Mouse (Mus musculus): ENCODE results near the gene Efcab5. TPM values are rescaled to one million over a fixed set of nuclear protein-coding genes. Genes with fewer than 3 reads are reported as not detected.

Gene Efcab5
- polyA plus RNA-seq, 1 experiment from 2014 or later: 0.08 TPM

DNA sequence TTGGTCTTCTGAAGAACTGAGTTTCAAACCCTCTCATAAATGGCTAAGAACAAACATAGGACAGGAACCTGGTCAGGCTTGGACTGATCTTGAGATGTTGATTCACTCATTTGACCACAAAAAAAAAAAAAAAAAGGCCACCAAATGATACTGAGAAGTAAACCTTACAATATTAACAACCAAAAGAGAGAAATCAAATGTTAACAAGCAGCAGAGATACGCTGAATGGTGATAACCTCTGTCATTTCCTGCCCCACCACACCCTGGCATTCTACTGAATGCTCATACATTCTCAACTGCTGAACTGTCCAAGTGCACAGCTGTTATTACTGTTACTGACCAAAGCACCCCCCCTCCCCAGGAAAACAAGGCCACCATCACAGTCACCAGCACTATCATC is 11.9 kb upstream of the Efcab5 start:
- WGBS (ENCODE audit: insufficient replicate concordance): 17% methylated on average over 1 of the region's 1 CpGs
- Histone ChIP-seq H3K27ac (ENCODE audit: low read length) (no peak overlapping the region), H3K9ac (ENCODE audit: low read depth, low read length) (no peak overlapping the region), H3K36me3 (ENCODE audit: control insufficient read depth, insufficient read depth) (no peaks in the 10 kb centered on the region), H3K4me2 (ENCODE audit: low read depth, low read length) (no peak overlapping the region), H3K4me3 (ENCODE audit: low read depth, low read length) (no peak overlapping the region), H3K27me3 (ENCODE audit: control insufficient read depth, insufficient read depth, low read depth, low read length) (no peaks in the 10 kb centered on the region), H3K9me3 (replicated peaks; ENCODE audit: control insufficient read depth, low read length) (no peaks in the 10 kb centered on the region), H3K4me1 (ENCODE audit: control insufficient read depth, low read depth, low read length) (peaks cover 3% of the 10 kb centered on the region)
- ATAC-seq (ENCODE audit: low read depth): no peak

DNA sequence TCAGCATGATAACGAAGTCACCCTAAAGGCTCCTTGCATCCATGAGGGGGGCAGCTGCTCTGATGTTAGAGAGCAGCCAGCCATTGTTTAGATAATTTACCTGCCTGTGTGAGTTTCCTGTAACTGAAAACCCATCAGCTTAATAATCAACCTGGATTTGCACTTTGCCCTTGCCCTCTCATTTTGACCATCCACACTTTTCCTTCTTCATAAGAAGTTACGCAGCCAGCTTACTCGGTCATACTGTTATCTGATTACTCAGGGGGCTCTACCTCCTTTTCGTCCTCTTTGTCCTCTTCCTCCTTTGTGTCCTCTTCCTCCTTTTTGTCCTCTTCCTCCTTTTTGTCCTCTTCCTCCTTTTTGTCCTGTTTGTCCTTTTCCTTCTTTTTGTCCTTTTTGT is 10.9 kb upstream of the Efcab5 start:
- no peak overlapping the region for H3K9ac ChIP-seq (ENCODE audit: low read depth, low read length)
- no peaks in the 10 kb centered on the region for H3K9me3 ChIP-seq (replicated peaks; ENCODE audit: control insufficient read depth, low read length)
- WGBS (ENCODE audit: insufficient replicate concordance): 25% methylated on average over 4 of the region's 4 CpGs
- peaks cover 3% of the 10 kb centered on the region for H3K4me1 ChIP-seq (ENCODE audit: control insufficient read depth, low read depth, low read length)
- no peak overlapping the region for H3K27ac ChIP-seq (ENCODE audit: low read length)
- ATAC-seq (ENCODE audit: low read depth): no peak
- H3K36me3 ChIP-seq (ENCODE audit: control insufficient read depth, insufficient read depth): no peaks in the 10 kb centered on the region
- H3K4me3 ChIP-seq (ENCODE audit: low read depth, low read length): no peak overlapping the region
- H3K4me2 ChIP-seq (ENCODE audit: low read depth, low read length): peak overlapping the region; percentile 32; the same call in 1 of the 2 replicates
- H3K27me3 ChIP-seq (ENCODE audit: control insufficient read depth, insufficient read depth, low read depth, low read length): no peaks in the 10 kb centered on the region

GRCm38 (mm10) chr11:77196181-77197143 is 7.7 kb upstream of the Efcab5 start:
- WGBS (ENCODE audit: insufficient replicate concordance): 21% methylated on average over 4 of the region's 4 CpGs
- Histone ChIP-seq H3K4me1 (ENCODE audit: control insufficient read depth, low read depth, low read length) (peaks cover 3% of the 10 kb centered on the region), H3K36me3 (ENCODE audit: control insufficient read depth, insufficient read depth) (no peaks in the 10 kb centered on the region), H3K27ac (ENCODE audit: low read length) (peak overlapping the region; percentile 56), H3K9me3 (replicated peaks; ENCODE audit: control insufficient read depth, low read length) (no peaks in the 10 kb centered on the region), H3K9ac (ENCODE audit: low read depth, low read length) (no peak overlapping the region), H3K4me2 (ENCODE audit: low read depth, low read length) (no peak overlapping the region), H3K27me3 (ENCODE audit: control insufficient read depth, insufficient read depth, low read depth, low read length) (no peaks in the 10 kb centered on the region), H3K4me3 (ENCODE audit: low read depth, low read length) (no peak overlapping the region)
- peak; percentile 32; the same call in 1 of the 2 replicates for ATAC-seq (ENCODE audit: low read depth)

GRCm38 (mm10) chr11:77195360-77196109 is 6.8 kb upstream of the Efcab5 start:
- Histone ChIP-seq H3K9ac (ENCODE audit: low read depth, low read length) (no peak overlapping the region), H3K4me3 (ENCODE audit: low read depth, low read length) (no peak overlapping the region)

GRCm38 (mm10) chr11:77194762-77195161 is 6.0 kb upstream of the Efcab5 start:
- no peak for ATAC-seq (ENCODE audit: low read depth)
- no peak overlapping the region; the same call in 1 of the 2 replicates for H3K27ac ChIP-seq (ENCODE audit: low read length)
- no peaks in the 10 kb centered on the region for H3K9me3 ChIP-seq (replicated peaks; ENCODE audit: control insufficient read depth, low read length)
- no peak overlapping the region for H3K4me3 ChIP-seq (ENCODE audit: low read depth, low read length)
- H3K36me3 ChIP-seq (ENCODE audit: control insufficient read depth, insufficient read depth): no peaks in the 10 kb centered on the region
- peaks cover 3% of the 10 kb centered on the region for H3K4me1 ChIP-seq (ENCODE audit: control insufficient read depth, low read depth, low read length)
- H3K27me3 ChIP-seq (ENCODE audit: control insufficient read depth, insufficient read depth, low read depth, low read length): no peaks in the 10 kb centered on the region
- H3K9ac ChIP-seq (ENCODE audit: low read depth, low read length): no peak overlapping the region
- H3K4me2 ChIP-seq (ENCODE audit: low read depth, low read length): no peak overlapping the region
- 42% methylated on average over 1 of the region's 1 CpGs for WGBS (ENCODE audit: insufficient replicate concordance)

More at GRCm38 (mm10) chr11:77195360-77196109, 6.8 kb upstream of the Efcab5 start:
- ATAC-seq (ENCODE audit: low read depth): peak; percentile 59
- Histone ChIP-seq H3K4me1 (ENCODE audit: control insufficient read depth, low read depth, low read length) (peaks cover 3% of the 10 kb centered on the region), H3K9me3 (replicated peaks; ENCODE audit: control insufficient read depth, low read length) (no peaks in the 10 kb centered on the region), H3K27me3 (ENCODE audit: control insufficient read depth, insufficient read depth, low read depth, low read length) (no peaks in the 10 kb centered on the region), H3K4me2 (ENCODE audit: low read depth, low read length) (no peak overlapping the region), H3K36me3 (ENCODE audit: control insufficient read depth, insufficient read depth) (no peaks in the 10 kb centered on the region), H3K27ac (ENCODE audit: low read length) (peak overlapping the region; percentile 56)
- WGBS (ENCODE audit: insufficient replicate concordance): 59% methylated on average over 11 of the region's 11 CpGs

DNA sequence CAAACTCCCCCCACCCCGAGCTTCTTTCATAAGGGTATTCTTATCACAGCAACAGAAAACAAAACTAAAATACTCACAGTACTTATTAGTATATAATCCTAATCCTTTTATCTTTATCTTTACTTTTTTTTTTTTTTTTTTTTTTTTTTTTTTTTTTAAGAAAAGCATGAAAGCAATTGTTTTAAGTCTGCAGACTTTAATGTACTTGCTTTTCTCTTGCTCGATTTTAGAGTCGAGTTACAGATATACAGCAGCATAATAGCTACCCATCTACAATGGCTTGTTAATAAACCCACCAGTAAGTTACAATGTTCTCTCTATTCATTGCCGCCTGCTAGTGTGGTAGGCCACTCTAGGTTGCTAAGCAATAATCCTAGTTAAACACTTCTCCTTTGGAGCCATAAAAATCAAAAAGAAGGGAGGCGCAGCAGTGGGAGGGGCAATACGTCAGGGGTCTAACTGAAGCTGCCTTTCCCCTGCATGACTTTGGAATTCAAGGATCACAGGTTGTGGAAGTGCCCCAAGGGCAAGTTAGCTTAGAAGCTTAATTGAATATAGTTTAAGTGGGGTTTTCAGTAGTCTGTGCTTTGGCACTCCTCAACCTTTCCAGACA is 5.3 kb upstream of the Efcab5 start:
- H3K36me3 ChIP-seq (ENCODE audit: control insufficient read depth, insufficient read depth): no peaks in the 10 kb centered on the region
- H3K4me2 ChIP-seq (ENCODE audit: low read depth, low read length): no peak overlapping the region
- H3K4me3 ChIP-seq (ENCODE audit: low read depth, low read length): no peak overlapping the region
- no peaks in the 10 kb centered on the region for H3K9me3 ChIP-seq (replicated peaks; ENCODE audit: control insufficient read depth, low read length)
- ATAC-seq (ENCODE audit: low read depth): no peak
- H3K4me1 ChIP-seq (ENCODE audit: control insufficient read depth, low read depth, low read length): peaks cover 3% of the 10 kb centered on the region
- no peak overlapping the region for H3K9ac ChIP-seq (ENCODE audit: low read depth, low read length)
- H3K27ac ChIP-seq (ENCODE audit: low read length): no peak overlapping the region
- no peaks in the 10 kb centered on the region for H3K27me3 ChIP-seq (ENCODE audit: control insufficient read depth, insufficient read depth, low read depth, low read length)
- 67% methylated on average over 6 of the region's 6 CpGs for WGBS (ENCODE audit: insufficient replicate concordance)

DNA sequence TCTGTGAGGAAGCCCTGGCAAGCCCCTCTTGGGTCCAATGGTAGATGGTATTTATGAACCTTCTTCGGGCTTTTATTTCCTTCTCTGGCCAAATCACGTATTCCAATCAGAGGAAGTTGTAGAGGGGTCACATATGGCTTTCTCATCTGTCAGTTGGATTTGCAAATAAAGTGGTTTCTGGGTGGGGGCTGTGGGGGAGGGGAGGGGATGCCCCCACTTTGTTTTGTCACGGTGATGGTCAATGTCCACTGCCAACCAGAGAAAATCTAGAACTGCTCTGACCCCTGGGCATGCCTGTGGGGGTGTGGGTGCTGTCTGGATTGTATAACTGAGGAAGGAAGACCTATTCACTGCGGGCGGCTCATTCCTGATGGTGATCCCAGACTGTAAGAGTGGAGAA is 4.6 kb upstream of the Efcab5 start:
- Histone ChIP-seq H3K9me3 (replicated peaks; ENCODE audit: control insufficient read depth, low read length) (no peaks in the 10 kb centered on the region), H3K36me3 (ENCODE audit: control insufficient read depth, insufficient read depth) (no peaks in the 10 kb centered on the region), H3K4me1 (ENCODE audit: control insufficient read depth, low read depth, low read length) (peaks cover 3% of the 10 kb centered on the region), H3K27me3 (ENCODE audit: control insufficient read depth, insufficient read depth, low read depth, low read length) (no peaks in the 10 kb centered on the region), H3K27ac (ENCODE audit: low read length) (no peak overlapping the region), H3K9ac (ENCODE audit: low read depth, low read length) (no peak overlapping the region), H3K4me2 (ENCODE audit: low read depth, low read length) (no peak overlapping the region), H3K4me3 (ENCODE audit: low read depth, low read length) (no peak overlapping the region)
- no peak for ATAC-seq (ENCODE audit: low read depth)
- WGBS (ENCODE audit: insufficient replicate concordance): 62% methylated on average over 5 of the region's 5 CpGs

GRCm38 (mm10) chr11:77184926-77185325 is 3.8 kb downstream of the Efcab5 start:
- Histone ChIP-seq H3K9ac (ENCODE audit: low read depth, low read length) (no peak overlapping the region), H3K4me2 (ENCODE audit: low read depth, low read length) (no peak overlapping the region), H3K27me3 (ENCODE audit: control insufficient read depth, insufficient read depth, low read depth, low read length) (no peaks in the 10 kb centered on the region), H3K9me3 (replicated peaks; ENCODE audit: control insufficient read depth, low read length) (no peaks in the 10 kb centered on the region), H3K27ac (ENCODE audit: low read length) (no peak overlapping the region), H3K36me3 (ENCODE audit: control insufficient read depth, insufficient read depth) (no peaks in the 10 kb centered on the region), H3K4me1 (ENCODE audit: control insufficient read depth, low read depth, low read length) (no peaks in the 10 kb centered on the region), H3K4me3 (ENCODE audit: low read depth, low read length) (no peak overlapping the region)
- no peak for ATAC-seq (ENCODE audit: low read depth)
- 34% methylated on average over 2 of the region's 2 CpGs for WGBS (ENCODE audit: insufficient replicate concordance)

Measured in liver, embryonic 16.5 days (tissue).